Mouse (Mus musculus) lung, adult 2 months (tissue): ENCODE results near the gene Camk1d.

Experiments used
- CTCF ChIP-seq: fragments of 200-500 bp; IDR thresholded peaks from 2 replicates; pipeline ENCODE4 v1.5.1; 2011; ENCODE audit warnings: mild to moderate bottlenecking, low read length, control low read depth; ENCODE audit not compliant: insufficient read depth
- POLR2A ChIP-seq: fragments of 200-500 bp; IDR thresholded peaks from 2 replicates; pipeline ENCODE4 v1.6.1; 2011; ENCODE audit warnings: low read depth, mild to moderate bottlenecking, control low read depth, low read length, borderline replicate concordance; ENCODE audit errors: extremely low read depth

GRCm38 (mm10) chr2:5315291-5315828 lies 399.0 kb downstream of the Camk1d start:
- no peak for TF ChIP-seq CTCF
- TF ChIP-seq POLR2A = no peak
